Mouse (Mus musculus) kidney, embryonic 15.5 days (tissue): ENCODE data around the gene Nxpe3. TPM values are rescaled to one million over a fixed set of nuclear protein-coding genes. Genes with fewer than 3 reads are reported as not detected.

Experiments
- ATAC-seq: fragments of 200-750 bp; cut with Nextera tagmentation; replicated peaks from 2 replicates; pipeline ENCODE4 v1.8.0; 2017; ENCODE audit warnings: moderate TSS enrichment; ENCODE audit not compliant: low FRiP score
- H3K27ac ChIP-seq: fragments of 300-500 bp; sonication (generic); 2 replicates; pipeline ENCODE4 v1.5.1; 2015; ENCODE audit warnings: mild to moderate bottlenecking, inconsistent platforms
- H3K27me3 ChIP-seq: fragments of 300-500 bp; sonication (generic); 2 replicates; pipeline ENCODE4 v1.6.1; 2015; ENCODE audit warnings: inconsistent platforms
- H3K36me3 ChIP-seq: fragments of 300-500 bp; sonication (generic); 2 replicates; pipeline ENCODE4 v1.6.1; 2015; ENCODE audit warnings: inconsistent platforms
- H3K4me1 ChIP-seq: fragments of 300-500 bp; sonication (generic); 2 replicates; pipeline ENCODE4 v1.6.1; 2015; ENCODE audit warnings: inconsistent platforms
- H3K4me2 ChIP-seq: fragments of 300-500 bp; sonication (generic); 2 replicates; pipeline ENCODE4 v1.6.1; 2015; ENCODE audit warnings: moderate library complexity, mild to moderate bottlenecking, inconsistent platforms
- H3K4me3 ChIP-seq: fragments of 300-500 bp; sonication (generic); replicated peaks from 2 replicates; pipeline ENCODE4 v1.5.1; 2015; ENCODE audit warnings: mild to moderate bottlenecking, inconsistent platforms
- H3K9ac ChIP-seq: fragments of 300-500 bp; sonication (generic); 2 replicates; pipeline ENCODE4 v1.6.1; 2015; ENCODE audit warnings: mild to moderate bottlenecking, inconsistent platforms
- H3K9me3 ChIP-seq: fragments of 300-500 bp; sonication (generic); replicated peaks from 2 replicates; pipeline ENCODE4 v1.6.1; 2016; ENCODE audit warnings: inconsistent platforms
- WGBS: fragments of 180-500 bp; shearing (Covaris S2); methylation state at CpG from one replicate; pipeline ENCODE4 v1.1.7; 2015; ENCODE audit warnings: mixed read lengths; 5-methylcytosine and 5-hydroxymethylcytosine counted together
- polyA plus RNA-seq: library from polyadenylated mRNA; unstranded; fragments of >200 nt; fragmentation: Nextera tagmentation; extraction: Ambion mirVana; gene quantifications from 2 replicates; pipeline ENCODE4 v1.2.1, GENCODE M21; 2015

Nxpe3 gene
- polyA plus RNA-seq, 1 experiment from 2014 or later: 1.9 TPM

- no peak for ATAC-seq
- Histone ChIP-seq H3K27ac (no peak overlapping the region), H3K4me3 (no peak overlapping the region), H3K9ac (no peak overlapping the region), H3K9me3 (no peaks in the 10 kb centered on the region), H3K4me2 (no peak overlapping the region), H3K4me1 (peaks cover 10% of the 10 kb centered on the region), H3K36me3 (peaks cover 43% of the 10 kb centered on the region), H3K27me3 (no peaks in the 10 kb centered on the region)
- 88% methylated on average over 25 of the region's 25 CpGs for WGBS
Measured at GRCm38 (mm10) chr16:55905370-55905769, 10.3 kb upstream of the Nxpe3 start.

GRCm38 (mm10) chr16:55901839-55902756 is 7.0 kb upstream of the Nxpe3 start:
- Histone ChIP-seq H3K4me2 (no peak overlapping the region), H3K4me1 (peaks cover 10% of the 10 kb centered on the region), H3K27ac (0 out of 2 replicates have a peak overlapping the region, but pooled peaks have one; percentile 41), H3K9ac (no peak overlapping the region), H3K36me3 (peaks cover 29% of the 10 kb centered on the region), H3K27me3 (no peaks in the 10 kb centered on the region), H3K4me3 (no peak overlapping the region), H3K9me3 (no peaks in the 10 kb centered on the region)
- 72% methylated on average over 14 of the region's 14 CpGs for WGBS
- ATAC-seq: peak; percentile 47; the same call in 1 of the 2 replicates

GRCm38 (mm10) chr16:55898385-55899002 is 3.4 kb upstream of the Nxpe3 start:
- 84% methylated on average over 9 of the region's 9 CpGs for WGBS
- Histone ChIP-seq H3K4me1 (peaks cover 29% of the 10 kb centered on the region), H3K9me3 (no peaks in the 10 kb centered on the region), H3K9ac (no peak overlapping the region), H3K36me3 (no peaks in the 10 kb centered on the region), H3K4me2 (no peak overlapping the region), H3K4me3 (no peak overlapping the region), H3K27me3 (no peaks in the 10 kb centered on the region), H3K27ac (no peak overlapping the region)
- ATAC-seq: no peak

GRCm38 (mm10) chr16:55895651-55896095 is 588 bp upstream of the Nxpe3 start:
- peak overlapping the region; percentile 89 for H3K27ac ChIP-seq
- WGBS: 3% methylated on average over 9 of the region's 9 CpGs
- peaks cover 22% of the 10 kb centered on the region for H3K4me1 ChIP-seq
- H3K9me3 ChIP-seq: no peaks in the 10 kb centered on the region
- peak overlapping the region; percentile 86 for H3K4me3 ChIP-seq
- no peaks in the 10 kb centered on the region for H3K27me3 ChIP-seq
- peak; percentile 16; the same call in 1 of the 2 replicates for ATAC-seq
- peak overlapping the region; percentile 90 for H3K4me2 ChIP-seq
- H3K9ac ChIP-seq: peak overlapping the region; percentile 75
- no peaks in the 10 kb centered on the region for H3K36me3 ChIP-seq

GRCm38 (mm10) chr16:55894536-55894892 is 571 bp downstream of the Nxpe3 start:
- H3K4me2 ChIP-seq: peak overlapping the region; percentile 90
- 0% methylated on average over 4 of the region's 4 CpGs for WGBS
- peaks cover 5% of the 10 kb centered on the region; the same call in 1 of the 2 replicates for H3K36me3 ChIP-seq
- peaks cover 22% of the 10 kb centered on the region for H3K4me1 ChIP-seq
- peak overlapping the region; percentile 86 for H3K4me3 ChIP-seq
- ATAC-seq: peak; percentile 40
- H3K27ac ChIP-seq: peak overlapping the region; percentile 89
- no peaks in the 10 kb centered on the region for H3K27me3 ChIP-seq
- H3K9me3 ChIP-seq: no peaks in the 10 kb centered on the region
- H3K9ac ChIP-seq: peak overlapping the region; percentile 75

GRCm38 (mm10) chr16:55893410-55894107 is 1.5 kb downstream of the Nxpe3 start:
- H3K9ac ChIP-seq: no peak overlapping the region
- peak overlapping the region; percentile 90 for H3K4me2 ChIP-seq
- no peak overlapping the region for H3K4me3 ChIP-seq
- H3K4me1 ChIP-seq: peaks cover 22% of the 10 kb centered on the region
- H3K27me3 ChIP-seq: no peaks in the 10 kb centered on the region
- peaks cover 13% of the 10 kb centered on the region; the same call in 1 of the 2 replicates for H3K36me3 ChIP-seq
- no peak for ATAC-seq
- H3K27ac ChIP-seq: no peak overlapping the region
- no peaks in the 10 kb centered on the region for H3K9me3 ChIP-seq
- WGBS: 85% methylated on average over 8 of the region's 8 CpGs

- Histone ChIP-seq H3K4me2 (no peak overlapping the region), H3K27me3 (no peaks in the 10 kb centered on the region), H3K36me3 (peaks cover 20% of the 10 kb centered on the region; the same call in 1 of the 2 replicates), H3K4me1 (peaks cover 22% of the 10 kb centered on the region), H3K27ac (no peak overlapping the region), H3K4me3 (no peak overlapping the region), H3K9me3 (no peaks in the 10 kb centered on the region), H3K9ac (no peak overlapping the region)
- 60% methylated on average over 7 of the region's 7 CpGs for WGBS
- no peak for ATAC-seq
Measured at GRCm38 (mm10) chr16:55892484-55892883, 2.6 kb downstream of the Nxpe3 start.

- Histone ChIP-seq H3K4me1 (peaks cover 22% of the 10 kb centered on the region), H3K36me3 (peaks cover 20% of the 10 kb centered on the region; the same call in 1 of the 2 replicates), H3K4me2 (no peak overlapping the region), H3K4me3 (no peak overlapping the region), H3K9ac (no peak overlapping the region), H3K27ac (no peak overlapping the region), H3K9me3 (no peaks in the 10 kb centered on the region), H3K27me3 (no peaks in the 10 kb centered on the region)
- no peak for ATAC-seq
- WGBS: 92% methylated on average over 7 of the region's 7 CpGs
Measured at GRCm38 (mm10) chr16:55891346-55891745, 3.7 kb downstream of the Nxpe3 start.

- ATAC-seq: no peak
- Histone ChIP-seq H3K4me2 (no peak overlapping the region), H3K4me1 (peaks cover 18% of the 10 kb centered on the region), H3K36me3 (peaks cover 20% of the 10 kb centered on the region; the same call in 1 of the 2 replicates), H3K9ac (no peak overlapping the region), H3K27me3 (no peaks in the 10 kb centered on the region), H3K4me3 (no peak overlapping the region), H3K27ac (no peak overlapping the region), H3K9me3 (no peaks in the 10 kb centered on the region)
- WGBS: 90% methylated on average over 19 of the region's 19 CpGs
Measured at GRCm38 (mm10) chr16:55890346-55891136, 4.5 kb downstream of the Nxpe3 start.

GRCm38 (mm10) chr16:55889451-55889850 is 5.6 kb downstream of the Nxpe3 start:
- Histone ChIP-seq H3K9ac (no peak overlapping the region), H3K27ac (no peak overlapping the region), H3K4me1 (peaks cover 12% of the 10 kb centered on the region), H3K36me3 (peaks cover 25% of the 10 kb centered on the region; the same call in 1 of the 2 replicates), H3K4me2 (no peak overlapping the region), H3K27me3 (no peaks in the 10 kb centered on the region), H3K4me3 (no peak overlapping the region), H3K9me3 (no peaks in the 10 kb centered on the region)
- 86% methylated on average over 3 of the region's 3 CpGs for WGBS
- no peak for ATAC-seq

- Histone ChIP-seq H3K27me3 (no peaks in the 10 kb centered on the region), H3K4me1 (peaks cover 3% of the 10 kb centered on the region; the same call in 1 of the 2 replicates), H3K9me3 (no peaks in the 10 kb centered on the region), H3K4me3 (no peak overlapping the region), H3K27ac (no peak overlapping the region), H3K36me3 (peaks cover 27% of the 10 kb centered on the region; the same call in 1 of the 2 replicates), H3K4me2 (no peak overlapping the region), H3K9ac (no peak overlapping the region)
- ATAC-seq: no peak
- WGBS: 85% methylated on average over 3 of the region's 3 CpGs
Measured at GRCm38 (mm10) chr16:55888584-55888960, 6.5 kb downstream of the Nxpe3 start.
